Mouse (Mus musculus): ENCODE measurements around the gene Scaf1. TPM values are rescaled to one million over a fixed set of nuclear protein-coding genes. Genes with fewer than 3 reads are reported as not detected.

The Scaf1 gene
- polyA plus RNA-seq, 1 experiment from 2014 or later: 42.1 TPM

- peaks cover 9% of the 10 kb centered on the region for H3K4me1 ChIP-seq (replicated peaks; ENCODE audit: control insufficient read depth, insufficient read depth, low read length)
- peaks cover 17% of the 10 kb centered on the region for H3K36me3 ChIP-seq (ENCODE audit: control insufficient read depth, insufficient read depth)
- no peaks in the 10 kb centered on the region for H3K27me3 ChIP-seq (replicated peaks; ENCODE audit: control insufficient read depth, insufficient read depth, low read length)
- no peak overlapping the region for H3K4me3 ChIP-seq (replicated peaks; ENCODE audit: low read length)
- no peak overlapping the region for H3K9ac ChIP-seq (replicated peaks; ENCODE audit: low read depth, low read length)
- H3K9me3 ChIP-seq (ENCODE audit: control insufficient read depth, low read length): no peaks in the 10 kb centered on the region
- H3K27ac ChIP-seq (ENCODE audit: low read length): no peak overlapping the region
- no peak for ATAC-seq
- no peak overlapping the region for H3K4me2 ChIP-seq (ENCODE audit: low read length)
- 85% methylated on average over 7 of the region's 7 CpGs for WGBS
Observed at GRCm38 (mm10) chr7:44965975-44966374, 50.2 kb downstream of the Scaf1 start.

- WGBS: 96% methylated on average over 13 of the region's 13 CpGs
- H3K27ac ChIP-seq (ENCODE audit: low read length): no peak overlapping the region
- H3K9me3 ChIP-seq (ENCODE audit: control insufficient read depth, low read length): no peaks in the 10 kb centered on the region
- no peaks in the 10 kb centered on the region for H3K27me3 ChIP-seq (replicated peaks; ENCODE audit: control insufficient read depth, insufficient read depth, low read length)
- no peak for ATAC-seq
- no peak overlapping the region for H3K4me2 ChIP-seq (ENCODE audit: low read length)
- peaks cover 2% of the 10 kb centered on the region; the same call in 1 of the 2 replicates for H3K4me1 ChIP-seq (replicated peaks; ENCODE audit: control insufficient read depth, insufficient read depth, low read length)
- no peak overlapping the region for H3K9ac ChIP-seq (replicated peaks; ENCODE audit: low read depth, low read length)
- H3K4me3 ChIP-seq (replicated peaks; ENCODE audit: low read length): no peak overlapping the region
- H3K36me3 ChIP-seq (ENCODE audit: control insufficient read depth, insufficient read depth): peaks cover 17% of the 10 kb centered on the region
Observed at GRCm38 (mm10) chr7:44964990-44965389, 51.2 kb downstream of the Scaf1 start.

DNA sequence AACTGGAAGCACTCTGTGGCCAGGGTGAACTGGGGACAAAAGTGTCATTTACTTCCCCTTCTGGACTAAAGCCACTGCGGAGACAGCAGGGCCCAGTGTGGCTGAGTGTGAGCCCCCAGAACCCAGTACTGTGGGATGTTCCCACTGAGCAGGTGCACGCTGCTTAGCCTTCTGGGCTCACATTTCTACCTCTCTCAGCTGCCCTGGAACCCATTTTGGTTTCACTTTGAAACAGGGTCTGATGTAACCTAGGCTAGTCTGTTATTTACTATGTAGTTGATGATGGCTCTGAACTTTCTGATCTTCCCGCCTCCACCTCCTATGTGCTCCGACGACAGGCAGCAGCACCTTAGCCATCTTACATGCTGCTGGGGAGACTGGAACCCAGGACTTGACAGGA, 53.3 kb downstream of the Scaf1 start:
- peaks cover 17% of the 10 kb centered on the region for H3K36me3 ChIP-seq (ENCODE audit: control insufficient read depth, insufficient read depth)
- no peak for ATAC-seq
- H3K4me3 ChIP-seq (replicated peaks; ENCODE audit: low read length): no peak overlapping the region
- H3K4me1 ChIP-seq (replicated peaks; ENCODE audit: control insufficient read depth, insufficient read depth, low read length): no peaks in the 10 kb centered on the region
- no peak overlapping the region for H3K4me2 ChIP-seq (ENCODE audit: low read length)
- no peaks in the 10 kb centered on the region for H3K27me3 ChIP-seq (replicated peaks; ENCODE audit: control insufficient read depth, insufficient read depth, low read length)
- H3K9me3 ChIP-seq (ENCODE audit: control insufficient read depth, low read length): no peaks in the 10 kb centered on the region
- no peak overlapping the region for H3K9ac ChIP-seq (replicated peaks; ENCODE audit: low read depth, low read length)
- no peak overlapping the region for H3K27ac ChIP-seq (ENCODE audit: low read length)
- WGBS: 95% methylated on average over 5 of the region's 5 CpGs

GRCm38 (mm10) chr7:44962337-44962736, 53.8 kb downstream of the Scaf1 start:
- Histone ChIP-seq H3K4me2 (ENCODE audit: low read length) (no peak overlapping the region), H3K9ac (replicated peaks; ENCODE audit: low read depth, low read length) (no peak overlapping the region), H3K4me1 (replicated peaks; ENCODE audit: control insufficient read depth, insufficient read depth, low read length) (no peaks in the 10 kb centered on the region), H3K4me3 (replicated peaks; ENCODE audit: low read length) (no peak overlapping the region), H3K36me3 (ENCODE audit: control insufficient read depth, insufficient read depth) (peaks cover 17% of the 10 kb centered on the region), H3K9me3 (ENCODE audit: control insufficient read depth, low read length) (no peaks in the 10 kb centered on the region), H3K27me3 (replicated peaks; ENCODE audit: control insufficient read depth, insufficient read depth, low read length) (no peaks in the 10 kb centered on the region), H3K27ac (ENCODE audit: low read length) (no peak overlapping the region)
- 82% methylated on average over 8 of the region's 8 CpGs for WGBS
- ATAC-seq: no peak

DNA sequence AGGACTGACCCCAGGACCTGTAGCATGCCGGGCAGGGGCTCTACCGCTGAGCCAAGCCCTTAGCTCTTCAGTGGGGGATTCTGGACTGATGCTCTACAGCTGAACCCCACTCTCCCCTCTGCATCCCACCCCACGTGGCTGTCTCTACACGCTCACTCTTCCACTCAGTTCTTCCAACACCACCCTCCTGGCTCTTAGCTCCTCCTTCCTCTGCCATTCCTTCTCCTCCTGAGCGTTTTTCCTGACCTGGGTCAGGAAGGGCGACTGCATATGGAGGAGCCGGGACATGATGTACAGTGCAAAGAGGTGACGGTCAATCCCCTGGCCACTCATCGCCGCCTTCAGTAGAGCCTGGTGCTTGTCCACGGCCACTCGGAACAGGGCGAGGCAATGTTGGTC, 55.7 kb downstream of the Scaf1 start:
- no peak overlapping the region for H3K4me3 ChIP-seq (replicated peaks; ENCODE audit: low read length)
- 91% methylated on average over 13 of the region's 13 CpGs for WGBS
- no peak overlapping the region for H3K27ac ChIP-seq (ENCODE audit: low read length)
- no peak for ATAC-seq
- no peaks in the 10 kb centered on the region for H3K4me1 ChIP-seq (replicated peaks; ENCODE audit: control insufficient read depth, insufficient read depth, low read length)
- H3K9ac ChIP-seq (replicated peaks; ENCODE audit: low read depth, low read length): no peak overlapping the region
- H3K9me3 ChIP-seq (ENCODE audit: control insufficient read depth, low read length): no peaks in the 10 kb centered on the region
- H3K27me3 ChIP-seq (replicated peaks; ENCODE audit: control insufficient read depth, insufficient read depth, low read length): no peaks in the 10 kb centered on the region
- no peak overlapping the region for H3K4me2 ChIP-seq (ENCODE audit: low read length)
- H3K36me3 ChIP-seq (ENCODE audit: control insufficient read depth, insufficient read depth): peaks cover 11% of the 10 kb centered on the region

GRCm38 (mm10) chr7:44959874-44960511, 56.2 kb downstream of the Scaf1 start:
- Histone ChIP-seq H3K27ac (ENCODE audit: low read length) (no peak overlapping the region), H3K9me3 (ENCODE audit: control insufficient read depth, low read length) (no peaks in the 10 kb centered on the region), H3K27me3 (replicated peaks; ENCODE audit: control insufficient read depth, insufficient read depth, low read length) (no peaks in the 10 kb centered on the region), H3K9ac (replicated peaks; ENCODE audit: low read depth, low read length) (no peak overlapping the region), H3K4me1 (replicated peaks; ENCODE audit: control insufficient read depth, insufficient read depth, low read length) (no peaks in the 10 kb centered on the region), H3K36me3 (ENCODE audit: control insufficient read depth, insufficient read depth) (peaks cover 10% of the 10 kb centered on the region), H3K4me2 (ENCODE audit: low read length) (no peak overlapping the region), H3K4me3 (replicated peaks; ENCODE audit: low read length) (no peak overlapping the region)
- 89% methylated on average over 10 of the region's 10 CpGs for WGBS
- no peak for ATAC-seq

GRCm38 (mm10) chr7:44959281-44959680, 56.9 kb downstream of the Scaf1 start:
- Histone ChIP-seq H3K4me2 (ENCODE audit: low read length) (no peak overlapping the region), H3K27ac (ENCODE audit: low read length) (no peak overlapping the region), H3K36me3 (ENCODE audit: control insufficient read depth, insufficient read depth) (peaks cover 8% of the 10 kb centered on the region), H3K4me1 (replicated peaks; ENCODE audit: control insufficient read depth, insufficient read depth, low read length) (no peaks in the 10 kb centered on the region), H3K9me3 (ENCODE audit: control insufficient read depth, low read length) (no peaks in the 10 kb centered on the region), H3K4me3 (replicated peaks; ENCODE audit: low read length) (no peak overlapping the region), H3K9ac (replicated peaks; ENCODE audit: low read depth, low read length) (no peak overlapping the region), H3K27me3 (replicated peaks; ENCODE audit: control insufficient read depth, insufficient read depth, low read length) (no peaks in the 10 kb centered on the region)
- 91% methylated on average over 8 of the region's 8 CpGs for WGBS
- ATAC-seq: no peak

GRCm38 (mm10) chr7:44958208-44958607, 58.0 kb downstream of the Scaf1 start:
- Histone ChIP-seq H3K27me3 (replicated peaks; ENCODE audit: control insufficient read depth, insufficient read depth, low read length) (no peaks in the 10 kb centered on the region; the same call in 1 of the 2 replicates), H3K4me3 (replicated peaks; ENCODE audit: low read length) (no peak overlapping the region), H3K4me1 (replicated peaks; ENCODE audit: control insufficient read depth, insufficient read depth, low read length) (no peaks in the 10 kb centered on the region), H3K27ac (ENCODE audit: low read length) (no peak overlapping the region), H3K9ac (replicated peaks; ENCODE audit: low read depth, low read length) (no peak overlapping the region), H3K4me2 (ENCODE audit: low read length) (no peak overlapping the region), H3K36me3 (ENCODE audit: control insufficient read depth, insufficient read depth) (peaks cover 8% of the 10 kb centered on the region), H3K9me3 (ENCODE audit: control insufficient read depth, low read length) (no peaks in the 10 kb centered on the region)
- ATAC-seq: no peak
- WGBS: 52% methylated on average over 7 of the region's 7 CpGs

GRCm38 (mm10) chr7:44957183-44957835, 58.9 kb downstream of the Scaf1 start:
- H3K27me3 ChIP-seq (replicated peaks; ENCODE audit: control insufficient read depth, insufficient read depth, low read length): peaks cover 7% of the 10 kb centered on the region
- 75% methylated on average over 20 of the region's 20 CpGs for WGBS
- H3K36me3 ChIP-seq (ENCODE audit: control insufficient read depth, insufficient read depth): peaks cover 5% of the 10 kb centered on the region; the same call in 1 of the 2 replicates
- H3K4me2 ChIP-seq (ENCODE audit: low read length): no peak overlapping the region
- H3K4me3 ChIP-seq (replicated peaks; ENCODE audit: low read length): no peak overlapping the region
- peaks cover 7% of the 10 kb centered on the region for H3K4me1 ChIP-seq (replicated peaks; ENCODE audit: control insufficient read depth, insufficient read depth, low read length)
- H3K9me3 ChIP-seq (ENCODE audit: control insufficient read depth, low read length): no peaks in the 10 kb centered on the region
- no peak overlapping the region for H3K9ac ChIP-seq (replicated peaks; ENCODE audit: low read depth, low read length)
- no peak for ATAC-seq
- H3K27ac ChIP-seq (ENCODE audit: low read length): no peak overlapping the region

Data from forebrain, embryonic 16.5 days (tissue).